Mouse (Mus musculus) liver, postnatal 0 days (tissue): Measurements from ENCODE around the gene Slc6a1. TPM values are rescaled to one million over a fixed set of nuclear protein-coding genes. Genes with fewer than 3 reads are reported as not detected.
A peak's percentile ranks its signal among the peaks of the same experiment; 100 is the strongest.

Source experiments
- ATAC-seq: fragments of 200-750 bp; cut with Nextera tagmentation; 2 replicates; pipeline ENCODE4 v1.8.0; 2017; ENCODE audit warnings: mild to moderate bottlenecking, moderate library complexity
- DNase-seq: peaks from one replicate; pipeline ENCODE4 v3.0.0-alpha.2; 2016
- H3K27ac ChIP-seq: fragments of 300-500 bp; sonication (generic); 2 replicates; pipeline ENCODE4 v1.5.1; 2014; ENCODE audit warnings: antibody characterized with exemption, moderate library complexity, mild to moderate bottlenecking, low read depth
- H3K27me3 ChIP-seq: fragments of 300-500 bp; sonication (generic); 2 replicates; pipeline ENCODE4 v1.6.1; 2014; ENCODE audit warnings: low read length, control low read depth, mixed read lengths; ENCODE audit not compliant: insufficient read depth
- H3K36me3 ChIP-seq: fragments of 300-500 bp; sonication (generic); replicated peaks from 2 replicates; pipeline ENCODE4 v1.6.1; 2014; ENCODE audit warnings: mild to moderate bottlenecking, control low read depth, low read length, moderate library complexity, mixed read lengths; ENCODE audit not compliant: insufficient read depth
- H3K4me1 ChIP-seq: fragments of 300-500 bp; sonication (generic); 2 replicates; pipeline ENCODE4 v1.6.1; 2014; ENCODE audit warnings: antibody characterized with exemption, mild to moderate bottlenecking, control low read depth; ENCODE audit not compliant: insufficient read depth
- H3K4me2 ChIP-seq: fragments of 300-500 bp; sonication (generic); 2 replicates; pipeline ENCODE4 v1.6.1; 2014; ENCODE audit warnings: low read depth, mild to moderate bottlenecking, low read length, moderate library complexity, mixed read lengths
- H3K4me3 ChIP-seq: fragments of 300-500 bp; sonication (generic); 2 replicates; pipeline ENCODE4 v1.5.1; 2014; ENCODE audit warnings: low read depth, low read length
- H3K9ac ChIP-seq: fragments of 300-500 bp; sonication (generic); replicated peaks from 2 replicates; pipeline ENCODE4 v1.6.1; 2014; ENCODE audit warnings: mild to moderate bottlenecking, moderate library complexity
- H3K9me3 ChIP-seq: fragments of 300-500 bp; sonication (generic); 2 replicates; pipeline ENCODE4 v1.6.1; 2016; ENCODE audit warnings: mild to moderate bottlenecking, control low read depth, low read length, mixed read lengths
- CTCF ChIP-seq: sonication (generic); IDR thresholded peaks from 2 replicates; pipeline ENCODE4 v1.5.1; 2016; ENCODE audit warnings: antibody characterized with exemption, low read depth
- EP300 ChIP-seq: IDR thresholded peaks from 2 replicates; pipeline ENCODE4 v1.6.1; 2016; ENCODE audit warnings: antibody characterized with exemption, low read depth, mild to moderate bottlenecking
- WGBS: fragments of 180-500 bp; shearing (Covaris S2); extraction: QIAGEN DNeasy Blood & Tissue Kit; methylation state at CpG from one replicate; pipeline ENCODE4 v1.1.7; 2014; ENCODE audit not compliant: insufficient replicate concordance; 5-methylcytosine and 5-hydroxymethylcytosine counted together
- polyA plus RNA-seq: library from polyadenylated mRNA; unstranded; fragments of >200 nt; fragmentation: Nextera tagmentation; extraction: Ambion mirVana; gene quantifications from 2 replicates; pipeline ENCODE4 v1.2.1, GENCODE M21; 2015

Slc6a1 gene
- polyA plus RNA-seq, 1 experiment from 2014 or later, result not detected

DNA sequence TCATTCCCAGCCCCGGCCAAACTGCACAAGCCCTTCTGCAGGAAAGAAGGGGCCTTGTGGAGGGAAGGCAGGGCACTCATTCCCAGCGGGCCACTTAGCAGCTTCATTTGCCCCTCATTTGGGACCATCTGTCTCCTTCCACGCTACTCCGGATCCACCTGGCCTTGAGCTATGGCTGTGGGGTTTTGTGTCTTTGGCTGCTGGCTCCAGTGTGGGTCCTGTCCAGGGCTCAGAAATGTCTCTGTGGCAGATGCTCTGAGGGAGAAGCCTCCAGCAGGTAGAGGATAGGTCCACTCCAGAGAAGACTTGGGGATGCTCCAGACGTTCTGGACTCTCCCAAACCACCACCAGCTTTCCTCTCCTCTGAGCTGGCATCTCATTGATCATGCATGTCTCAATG is 11.6 kb upstream of the Slc6a1 start:
- Histone ChIP-seq H3K4me1 (no peaks in the 10 kb centered on the region), H3K27me3 (no peaks in the 10 kb centered on the region), H3K9ac (no peak overlapping the region), H3K36me3 (no peaks in the 10 kb centered on the region), H3K9me3 (no peaks in the 10 kb centered on the region), H3K27ac (no peak overlapping the region), H3K4me3 (no peak overlapping the region), H3K4me2 (no peak overlapping the region)
- TF ChIP-seq EP300 (no peak), CTCF (no peak)
- ATAC-seq (no peak), DNase-seq (no peak)
- WGBS, result 55% methylated on average over 5 of the region's 5 CpGs

DNA sequence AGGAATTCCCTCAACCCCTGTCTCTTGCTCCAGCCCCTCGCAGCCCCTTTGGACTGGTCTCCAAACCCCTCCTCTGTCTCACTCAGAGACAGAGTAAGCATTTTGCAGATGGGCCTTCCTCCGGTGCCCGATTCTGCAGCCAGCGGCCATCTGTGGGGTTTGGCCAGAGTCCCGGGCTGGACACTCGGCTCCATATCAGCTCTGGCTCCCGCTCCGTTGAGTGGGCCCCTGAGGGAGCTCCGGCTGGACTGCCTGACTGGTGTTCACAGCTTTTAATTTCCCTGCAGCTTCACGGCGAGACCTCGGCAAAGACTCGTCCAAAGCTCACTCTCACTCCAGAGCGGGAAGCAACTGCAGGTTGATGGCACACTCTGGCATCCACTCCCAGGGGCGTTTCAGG is 10.2 kb upstream of the Slc6a1 start:
- ATAC-seq (no peak), DNase-seq (no peak)
- H3K4me3 ChIP-seq, result no peak overlapping the region
- no peak overlapping the region for H3K4me2 ChIP-seq
- H3K9me3 ChIP-seq, result no peaks in the 10 kb centered on the region
- H3K27me3 ChIP-seq, result no peaks in the 10 kb centered on the region
- H3K9ac ChIP-seq, result no peak overlapping the region
- H3K36me3 ChIP-seq, result no peaks in the 10 kb centered on the region
- no peak overlapping the region for H3K27ac ChIP-seq
- WGBS, result 80% methylated on average over 15 of the region's 15 CpGs
- no peak for TF ChIP-seq CTCF
- TF ChIP-seq EP300, result no peak
- no peaks in the 10 kb centered on the region for H3K4me1 ChIP-seq

DNA sequence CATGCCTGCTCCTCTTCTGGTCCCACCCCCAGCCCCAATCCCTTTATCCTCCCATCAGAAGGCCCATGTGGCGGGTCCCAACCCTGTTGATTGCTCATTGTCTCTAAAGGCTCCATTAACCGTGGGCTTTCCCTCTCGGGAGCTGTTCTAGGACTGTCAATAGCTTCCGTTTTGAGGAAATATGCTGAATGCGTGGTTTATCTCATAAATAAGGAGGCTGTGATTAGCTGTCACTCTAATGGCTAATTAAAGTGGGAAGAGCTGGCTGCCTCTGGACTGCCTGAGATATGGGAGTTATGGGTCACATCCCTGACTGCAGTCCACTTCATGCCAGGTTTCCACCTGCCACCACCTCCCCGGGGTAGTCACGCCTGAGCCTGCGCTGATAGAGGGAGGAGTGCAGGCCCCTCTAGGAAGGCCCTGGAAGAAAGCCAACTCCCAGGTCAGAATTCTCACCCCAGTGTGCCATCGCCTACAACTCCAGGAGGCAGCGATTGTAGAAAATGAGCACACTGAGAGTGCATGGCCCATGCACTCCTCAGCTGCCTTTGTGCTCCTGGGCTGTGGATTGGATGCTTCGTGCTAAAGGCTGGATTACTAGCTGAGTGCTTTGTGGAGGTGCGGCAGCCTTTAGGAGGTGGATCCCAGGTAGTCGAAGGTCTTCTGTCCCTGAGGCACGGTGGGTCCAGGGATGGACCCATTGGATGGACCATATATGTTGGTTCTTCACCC is 8.3 kb upstream of the Slc6a1 start:
- H3K9ac ChIP-seq, result no peak overlapping the region
- ATAC-seq, result no peak
- no peaks in the 10 kb centered on the region for H3K4me1 ChIP-seq
- 49% methylated on average over 14 of the region's 14 CpGs for WGBS
- no peaks in the 10 kb centered on the region for H3K9me3 ChIP-seq
- H3K27me3 ChIP-seq, result no peaks in the 10 kb centered on the region
- no peak for TF ChIP-seq EP300
- TF ChIP-seq CTCF, result no peak
- no peak overlapping the region for H3K4me3 ChIP-seq
- H3K36me3 ChIP-seq, result no peaks in the 10 kb centered on the region
- no peak overlapping the region for H3K4me2 ChIP-seq
- DNase-seq, result no peak
- H3K27ac ChIP-seq, result no peak overlapping the region

DNA sequence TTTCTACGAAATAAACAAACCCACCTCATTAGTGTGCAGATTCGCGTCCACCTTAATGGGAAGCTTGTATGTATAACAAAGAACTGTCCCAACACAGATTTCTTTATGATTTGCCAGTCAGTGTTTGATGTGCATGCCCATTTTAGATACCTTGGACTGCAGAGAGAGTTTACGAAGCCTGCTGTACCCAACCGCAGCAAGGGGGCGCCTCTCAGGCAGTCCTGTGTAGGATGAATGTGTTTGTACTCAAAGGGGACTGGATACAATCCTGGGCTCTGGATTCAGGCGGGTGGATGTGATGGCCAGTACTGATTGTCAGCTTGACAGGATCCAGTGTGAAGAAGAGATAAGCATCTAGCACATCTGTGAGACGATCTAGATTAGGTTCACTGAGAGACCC is 6.6 kb upstream of the Slc6a1 start:
- 46% methylated on average over 8 of the region's 8 CpGs for WGBS
- no peak for ATAC-seq
- no peaks in the 10 kb centered on the region for H3K27me3 ChIP-seq

DNA sequence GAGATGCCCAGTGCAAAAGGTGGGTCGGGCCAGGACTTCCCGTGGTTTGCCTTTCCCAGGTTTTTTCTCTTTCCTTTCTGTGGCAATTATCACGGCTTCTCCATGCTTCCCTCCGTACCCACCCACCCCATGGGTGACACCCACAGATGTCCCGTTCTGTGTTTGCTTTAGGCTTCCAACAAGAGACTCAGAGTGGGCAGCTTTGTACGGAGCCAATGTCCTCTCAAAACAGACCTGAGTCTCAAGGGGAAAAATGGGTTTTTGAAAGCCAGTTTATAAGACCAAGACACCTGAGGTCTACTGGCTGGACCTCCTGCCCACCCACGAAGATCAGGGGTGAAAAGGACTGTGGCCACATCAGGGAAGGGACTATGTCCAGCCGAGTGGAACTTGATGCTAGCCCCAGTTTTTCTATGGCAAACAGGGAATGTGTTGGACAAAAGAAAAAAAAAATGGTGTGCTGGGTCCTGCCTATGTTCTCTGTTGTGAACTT is 889 bp downstream of the Slc6a1 start:
- no peaks in the 10 kb centered on the region for H3K9me3 ChIP-seq
- no peak overlapping the region for H3K4me2 ChIP-seq
- H3K36me3 ChIP-seq, result no peaks in the 10 kb centered on the region
- H3K4me1 ChIP-seq, result no peaks in the 10 kb centered on the region
- H3K27ac ChIP-seq, result no peak overlapping the region
- no peak for TF ChIP-seq CTCF
- TF ChIP-seq EP300, result no peak
- peaks cover 52% of the 10 kb centered on the region for H3K27me3 ChIP-seq
- no peak overlapping the region for H3K4me3 ChIP-seq
- no peak overlapping the region for H3K9ac ChIP-seq
- WGBS, result 16% methylated on average over 8 of the region's 8 CpGs
- ATAC-seq, result no peak
- DNase-seq, result no peak

More for the DNA sequence above, 6.6 kb upstream of the Slc6a1 start:
- Histone ChIP-seq H3K4me3 (no peak overlapping the region), H3K4me1 (no peaks in the 10 kb centered on the region), H3K36me3 (no peaks in the 10 kb centered on the region), H3K9ac (no peak overlapping the region), H3K4me2 (no peak overlapping the region), H3K27ac (no peak overlapping the region), H3K9me3 (no peaks in the 10 kb centered on the region)
- no peak for DNase-seq
- TF ChIP-seq EP300 (no peak), CTCF (0 out of 2 replicates have a peak, but pooled peaks have one; percentile 14)

DNA sequence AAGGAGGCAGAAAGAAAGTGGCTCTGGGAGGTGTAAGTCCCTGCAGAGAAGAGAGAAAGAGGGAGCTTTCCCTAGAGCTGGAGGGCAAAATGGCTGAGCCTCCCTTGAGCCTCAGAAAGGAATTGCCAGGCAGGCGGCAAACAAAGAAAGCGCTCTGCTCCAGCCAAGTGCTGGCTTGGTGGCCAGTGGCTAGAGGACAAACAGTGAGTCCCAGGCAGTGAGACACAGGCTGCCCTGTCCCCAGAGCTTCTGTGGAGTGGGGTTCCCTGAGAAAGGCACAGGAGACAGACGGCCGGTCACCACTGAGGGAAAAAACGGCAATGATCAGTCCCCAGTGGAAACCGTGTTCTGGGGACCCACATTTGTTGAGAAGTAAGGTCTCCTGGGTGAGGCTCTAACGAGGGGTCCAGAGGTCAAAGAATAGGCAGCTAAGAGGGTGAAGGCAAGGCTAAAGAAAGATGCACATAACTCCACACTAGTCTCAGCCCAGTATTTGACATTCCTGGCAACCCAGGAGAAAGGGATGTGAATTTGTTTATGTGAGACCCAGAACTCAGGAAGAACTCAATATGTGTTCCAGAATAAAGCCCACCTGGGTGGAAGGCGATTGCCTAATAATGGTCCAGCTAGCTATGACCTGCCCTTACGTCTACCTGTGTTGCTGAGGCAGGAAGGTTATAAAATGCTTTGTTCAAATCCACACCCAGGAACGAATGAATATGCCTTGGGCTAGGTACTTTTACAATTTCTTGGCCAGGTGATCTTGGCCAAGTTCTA is 1.7 kb downstream of the Slc6a1 start:
- 52% methylated on average over 10 of the region's 10 CpGs for WGBS
- no peak overlapping the region for H3K9ac ChIP-seq
- no peak overlapping the region for H3K4me3 ChIP-seq
- H3K27me3 ChIP-seq, result peaks cover 52% of the 10 kb centered on the region
- H3K4me2 ChIP-seq, result no peak overlapping the region
- no peak for DNase-seq
- no peak overlapping the region for H3K27ac ChIP-seq
- no peak for ATAC-seq
- no peaks in the 10 kb centered on the region for H3K36me3 ChIP-seq
- no peaks in the 10 kb centered on the region for H3K4me1 ChIP-seq
- TF ChIP-seq EP300 (no peak), CTCF (no peak)
- H3K9me3 ChIP-seq, result no peaks in the 10 kb centered on the region
